Mouse (Mus musculus): ENCODE measurements around the gene Rragd.
A peak's percentile ranks its signal among the peaks of the same experiment; 100 is the strongest.
"Not testable (repeated sequence)": the region's sequence is repeated elsewhere in the genome, so short reads cannot be mapped to it uniquely, and the experiment has no call there.

Rragd gene

DNA sequence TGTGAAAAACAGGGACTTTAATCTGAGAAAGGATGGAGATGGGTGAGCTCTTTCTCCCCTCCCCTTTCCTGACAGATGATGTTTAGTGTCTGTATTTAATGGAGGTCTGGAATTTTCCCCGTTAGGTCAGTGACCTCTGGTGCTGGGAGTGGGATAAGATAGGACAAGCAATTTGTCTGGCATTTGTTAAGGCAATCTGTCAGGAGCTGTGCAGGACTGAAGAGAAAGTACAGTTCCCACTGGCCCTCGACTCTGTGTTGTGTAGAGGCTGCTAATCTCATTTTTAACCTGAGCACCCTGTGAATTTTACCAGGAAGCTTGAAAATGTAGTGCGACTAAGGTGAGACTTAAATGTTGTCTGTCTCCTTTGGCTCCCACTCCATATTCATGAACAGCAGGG is 2.8 kb downstream of the Rragd start:
- DNase-seq (ENCODE audit: low spot score in 2 of 2), result no peak

GRCm38 (mm10) chr4:32987006-32987405 is 4.2 kb downstream of the Rragd start:
- no peak for DNase-seq (ENCODE audit: low spot score in 2 of 2)

- no peak for DNase-seq (ENCODE audit: low spot score in 2 of 2)
Observed at GRCm38 (mm10) chr4:32989346-32989745, 6.5 kb downstream of the Rragd start.

GRCm38 (mm10) chr4:32994168-32994567 is 11.3 kb downstream of the Rragd start:
- DNase-seq (ENCODE audit: low spot score in 2 of 2), result no peak

- DNase-seq (ENCODE audit: low spot score in 2 of 2), result no peak
Observed at GRCm38 (mm10) chr4:32996083-32996482, 13.2 kb downstream of the Rragd start.

DNA sequence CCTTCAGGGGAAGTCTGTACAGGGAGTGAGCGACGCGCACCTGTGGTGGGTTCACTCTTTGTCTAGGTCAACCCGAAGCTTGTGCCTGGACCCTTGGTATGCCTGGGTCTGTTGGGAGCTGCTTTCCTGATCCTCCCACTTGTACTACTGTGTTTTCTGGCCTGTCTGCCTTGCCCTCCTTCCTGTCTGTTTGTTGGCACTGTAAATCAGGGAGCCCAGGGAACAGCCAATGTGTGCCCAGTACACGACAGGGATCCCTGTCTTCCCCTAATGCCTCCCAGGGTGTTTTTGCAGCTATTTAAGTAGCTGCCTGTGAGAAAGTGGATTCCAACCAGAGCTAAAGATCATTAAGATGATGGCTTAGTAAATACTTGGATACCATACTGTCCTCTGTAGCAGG is 14.7 kb downstream of the Rragd start:
- DNase-seq (ENCODE audit: low spot score in 2 of 2), result no peak

- DNase-seq (ENCODE audit: low spot score in 2 of 2), result no peak
Observed at GRCm38 (mm10) chr4:32998996-32999395, 16.2 kb downstream of the Rragd start.

GRCm38 (mm10) chr4:33002081-33002480 is 19.2 kb downstream of the Rragd start:
- DNase-seq (ENCODE audit: low spot score in 2 of 2), result no peak

- DNase-seq (ENCODE audit: low spot score in 2 of 2), result not testable (repeated sequence)
Observed at GRCm38 (mm10) chr4:33005595-33006470, 23.0 kb downstream of the Rragd start.

- DNase-seq (ENCODE audit: low spot score in 2 of 2), result no peak
Observed at GRCm38 (mm10) chr4:33006844-33007243, 24.0 kb downstream of the Rragd start.

DNA sequence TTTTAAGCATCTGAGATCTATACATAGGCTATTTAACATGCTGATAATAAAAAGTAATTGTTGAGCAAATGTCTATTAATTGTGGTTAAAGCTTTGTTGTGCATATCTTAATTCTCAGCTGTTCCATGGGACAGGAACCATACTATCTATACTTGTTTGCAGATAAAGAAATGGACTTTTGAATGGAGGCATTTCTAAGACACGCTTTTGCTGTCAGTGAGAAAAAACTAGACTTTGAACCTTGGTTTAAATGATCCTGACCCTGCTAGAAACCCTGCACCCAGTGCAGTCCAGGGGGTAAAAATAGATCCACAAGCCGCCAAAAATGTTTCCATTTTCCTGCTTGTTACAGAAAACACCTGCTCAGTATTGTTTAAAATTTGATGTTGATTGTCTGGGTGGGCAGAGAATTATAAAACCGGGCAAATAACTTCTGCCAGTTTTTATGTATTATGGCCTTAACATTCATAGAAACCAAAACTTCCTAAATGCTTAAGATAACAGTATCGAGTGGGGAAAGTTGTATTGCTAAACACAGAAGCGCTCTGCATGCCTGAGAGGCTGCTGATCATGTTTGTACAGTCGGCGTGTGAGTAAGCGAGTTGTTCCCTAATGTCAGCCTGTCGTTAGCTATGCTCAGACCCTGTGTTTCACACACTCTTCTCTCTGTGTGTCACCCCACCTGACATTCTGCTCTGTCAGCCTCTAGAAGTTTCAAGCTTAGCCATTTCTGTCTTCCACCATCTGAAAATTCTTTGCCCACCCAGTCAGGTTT is 24.8 kb downstream of the Rragd start:
- DNase-seq (ENCODE audit: low spot score in 2 of 2), result no peak

DNA sequence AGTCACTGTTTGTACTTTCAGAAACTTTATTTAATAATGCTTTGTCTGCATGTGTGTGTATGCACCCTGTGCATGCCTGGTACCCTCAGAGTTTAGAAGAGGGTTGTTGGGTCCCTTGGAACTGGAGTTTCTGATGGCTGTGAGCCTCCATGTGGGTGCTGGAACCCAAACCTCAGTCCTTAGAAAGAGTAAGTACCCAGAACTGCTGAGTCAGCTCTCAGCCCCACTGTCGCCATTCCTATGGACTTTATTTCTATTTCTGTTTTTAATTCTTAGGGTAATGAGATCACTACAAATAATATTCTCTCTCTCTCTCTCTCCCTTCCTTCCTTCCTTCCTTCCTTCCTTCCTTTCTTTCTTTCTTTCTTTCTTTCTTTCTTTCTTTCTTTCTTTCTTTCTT is 27.2 kb downstream of the Rragd start:
- no peak for DNase-seq (ENCODE audit: low spot score in 2 of 2)

- no peak for DNase-seq (ENCODE audit: low spot score in 2 of 2)
Observed at GRCm38 (mm10) chr4:33012484-33012883, 29.6 kb downstream of the Rragd start.

- peak; percentile 94 to 96 for DNase-seq (ENCODE audit: low spot score in 2 of 2)
Observed at GRCm38 (mm10) chr4:33018361-33018999, 35.6 kb downstream of the Rragd start.

GRCm38 (mm10) chr4:33024420-33024819 is 41.6 kb downstream of the Rragd start:
- DNase-seq (ENCODE audit: low spot score in 2 of 2), result no peak

- no peak for DNase-seq (ENCODE audit: low spot score in 2 of 2)
Observed at GRCm38 (mm10) chr4:33029104-33029503, 46.3 kb downstream of the Rragd start.

- DNase-seq (ENCODE audit: low spot score in 2 of 2), result peak; percentile 32 to 58
Observed at GRCm38 (mm10) chr4:33030264-33031194, 47.7 kb downstream of the Rragd start.

DNA sequence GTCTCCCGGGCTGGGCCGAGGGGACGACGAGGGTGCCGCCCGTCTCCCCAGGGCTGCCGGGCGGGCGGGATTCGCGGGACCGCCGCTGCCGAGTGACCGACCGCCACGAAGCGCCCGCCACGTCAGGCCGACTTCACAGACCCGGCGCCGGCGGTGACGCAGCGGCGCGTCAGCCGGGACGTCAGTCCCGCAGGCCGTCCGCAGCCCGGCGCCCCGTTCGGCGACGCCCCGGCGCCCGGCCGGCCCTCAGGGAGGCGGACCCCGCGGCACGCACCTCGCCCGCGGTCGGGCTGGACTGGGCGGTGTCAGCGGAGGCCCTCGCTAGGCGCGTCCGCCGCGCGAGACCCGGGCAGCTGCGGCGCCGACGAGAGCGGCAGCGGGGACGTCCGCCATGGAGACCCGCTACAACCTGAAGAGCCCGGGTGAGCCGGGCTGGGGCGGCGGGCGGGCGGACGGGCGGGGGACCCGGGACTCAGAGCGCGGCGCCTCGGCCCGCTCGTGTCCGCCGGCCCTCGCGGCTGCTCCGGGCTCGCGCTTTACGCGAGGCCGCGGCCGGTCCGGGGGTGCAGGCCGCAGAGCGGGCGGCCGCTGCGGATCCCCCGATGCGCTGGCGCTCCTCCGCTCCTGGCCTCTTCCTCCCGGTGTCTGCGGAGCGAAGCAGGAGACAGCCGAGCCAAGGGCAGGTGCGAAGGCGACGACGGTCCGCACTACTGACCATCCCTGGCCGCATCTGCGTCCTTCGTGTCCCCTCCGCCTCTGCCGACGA is 48.5 kb downstream of the Rragd start, which contains the start of gene Ube2j1:
Gene Ube2j1, plus strand, starts transcription at position 222 of the 766 bp plus-strand sequence.
- DNase-seq (ENCODE audit: low spot score in 2 of 2), result peak; percentile 78 to 85

GRCm38 (mm10) chr4:33032045-33032444 is 49.2 kb downstream of the Rragd start:
- no peak for DNase-seq (ENCODE audit: low spot score in 2 of 2)

- no peak for DNase-seq (ENCODE audit: low spot score in 2 of 2)
Observed at GRCm38 (mm10) chr4:33033515-33033914, 50.7 kb downstream of the Rragd start.

All from right cerebral cortex, adult 2 months (tissue).